Mouse (Mus musculus) mouse embryonic stem cell (cell line): ENCODE data around the gene Casd1.

Experiments used
- in situ Hi-C, 2 experiments: fragments of 300-500 bp; cut with MboI; formaldehyde crosslinking; loops; 1 replicate in 1 of 2; 3 replicates in 1 of 2; pipeline ENCODE4 v1.14.3; 2019 to 2020; ENCODE audit warnings: low sequenced_read_pairs in 2 of 2, low pct_unique_long_range_greater_than_20kb in 1 of 2, mixed read lengths in 1 of 2; ENCODE audit not compliant: unreplicated experiment in 1 of 2

Casd1 gene

GRCm38 (mm10) chr6:4679981-4680380 is 79.3 kb downstream of the Casd1 start:
- in situ Hi-C loops: no loop called here

- in situ Hi-C loops: no loop called here
These were observed 79.9 kb downstream of the Casd1 start for GRCm38 (mm10) chr6:4680576-4680975.

- in situ Hi-C loops: no loop called here
These were observed 84.2 kb downstream of the Casd1 start for GRCm38 (mm10) chr6:4684706-4685340.

- in situ Hi-C loops: no loop called here
These were observed 89.8 kb downstream of the Casd1 start for GRCm38 (mm10) chr6:4690438-4690837.
